Mouse (Mus musculus) kidney, embryonic 15.5 days (tissue): ENCODE measurements around the gene Pou6f2. TPM values are rescaled to one million over a fixed set of nuclear protein-coding genes. Genes with fewer than 3 reads are reported as not detected.

ENCODE experiments used
- ATAC-seq: fragments of 200-750 bp; cut with Nextera tagmentation; replicated peaks from 2 replicates; pipeline ENCODE4 v1.8.0; 2017; ENCODE audit warnings: moderate TSS enrichment; ENCODE audit not compliant: low FRiP score
- H3K27ac ChIP-seq: fragments of 300-500 bp; sonication (generic); 2 replicates; pipeline ENCODE4 v1.5.1; 2015; ENCODE audit warnings: mild to moderate bottlenecking, inconsistent platforms
- H3K27me3 ChIP-seq: fragments of 300-500 bp; sonication (generic); 2 replicates; pipeline ENCODE4 v1.6.1; 2015; ENCODE audit warnings: inconsistent platforms
- H3K36me3 ChIP-seq: fragments of 300-500 bp; sonication (generic); 2 replicates; pipeline ENCODE4 v1.6.1; 2015; ENCODE audit warnings: inconsistent platforms
- H3K4me1 ChIP-seq: fragments of 300-500 bp; sonication (generic); 2 replicates; pipeline ENCODE4 v1.6.1; 2015; ENCODE audit warnings: inconsistent platforms
- H3K4me2 ChIP-seq: fragments of 300-500 bp; sonication (generic); 2 replicates; pipeline ENCODE4 v1.6.1; 2015; ENCODE audit warnings: moderate library complexity, mild to moderate bottlenecking, inconsistent platforms
- H3K4me3 ChIP-seq: fragments of 300-500 bp; sonication (generic); replicated peaks from 2 replicates; pipeline ENCODE4 v1.5.1; 2015; ENCODE audit warnings: mild to moderate bottlenecking, inconsistent platforms
- H3K9ac ChIP-seq: fragments of 300-500 bp; sonication (generic); 2 replicates; pipeline ENCODE4 v1.6.1; 2015; ENCODE audit warnings: mild to moderate bottlenecking, inconsistent platforms
- H3K9me3 ChIP-seq: fragments of 300-500 bp; sonication (generic); replicated peaks from 2 replicates; pipeline ENCODE4 v1.6.1; 2016; ENCODE audit warnings: inconsistent platforms
- WGBS: fragments of 180-500 bp; shearing (Covaris S2); methylation state at CpG from one replicate; pipeline ENCODE4 v1.1.7; 2015; ENCODE audit warnings: mixed read lengths; 5-methylcytosine and 5-hydroxymethylcytosine counted together
- polyA plus RNA-seq: library from polyadenylated mRNA; unstranded; fragments of >200 nt; fragmentation: Nextera tagmentation; extraction: Ambion mirVana; gene quantifications from 2 replicates; pipeline ENCODE4 v1.2.1, GENCODE M21; 2015

Gene Pou6f2
- polyA plus RNA-seq, 1 experiment from 2014 or later: not detected

GRCm38 (mm10) chr13:18128053-18128452, 269.4 kb downstream of the Pou6f2 start:
- no peak overlapping the region for H3K4me3 ChIP-seq
- H3K4me2 ChIP-seq: no peak overlapping the region
- WGBS: 62% methylated on average over 3 of the region's 4 CpGs
- H3K36me3 ChIP-seq: no peaks in the 10 kb centered on the region
- no peak overlapping the region for H3K27ac ChIP-seq
- H3K9me3 ChIP-seq: no peaks in the 10 kb centered on the region
- no peak for ATAC-seq
- H3K4me1 ChIP-seq: peaks cover 8% of the 10 kb centered on the region
- H3K27me3 ChIP-seq: no peaks in the 10 kb centered on the region
- no peak overlapping the region for H3K9ac ChIP-seq

- Histone ChIP-seq H3K4me2 (no peak overlapping the region), H3K4me3 (no peak overlapping the region), H3K4me1 (peaks cover 8% of the 10 kb centered on the region), H3K9me3 (no peaks in the 10 kb centered on the region), H3K27me3 (no peaks in the 10 kb centered on the region), H3K36me3 (no peaks in the 10 kb centered on the region), H3K27ac (no peak overlapping the region), H3K9ac (no peak overlapping the region)
- ATAC-seq: no peak
- WGBS: 80% methylated on average over 2 of the region's 2 CpGs
Measured at GRCm38 (mm10) chr13:18126111-18126510, 271.4 kb downstream of the Pou6f2 start.

GRCm38 (mm10) chr13:18125226-18126000, 272.1 kb downstream of the Pou6f2 start:
- no peaks in the 10 kb centered on the region for H3K36me3 ChIP-seq
- H3K9ac ChIP-seq: no peak overlapping the region
- no peak overlapping the region for H3K4me2 ChIP-seq
- WGBS: 43% methylated on average over 15 of the region's 15 CpGs
- no peaks in the 10 kb centered on the region for H3K27me3 ChIP-seq
- no peak overlapping the region for H3K4me3 ChIP-seq
- peaks cover 8% of the 10 kb centered on the region for H3K4me1 ChIP-seq
- H3K27ac ChIP-seq: no peak overlapping the region
- H3K9me3 ChIP-seq: no peaks in the 10 kb centered on the region
- ATAC-seq: 0 out of 2 replicates have a peak, but pooled peaks have one; percentile 18

GRCm38 (mm10) chr13:18124368-18124767, 273.1 kb downstream of the Pou6f2 start:
- Histone ChIP-seq H3K27ac (no peak overlapping the region), H3K36me3 (no peaks in the 10 kb centered on the region), H3K9ac (no peak overlapping the region), H3K9me3 (no peaks in the 10 kb centered on the region), H3K4me3 (peak overlapping the region; percentile 16; the same call in 1 of the 2 replicates), H3K27me3 (no peaks in the 10 kb centered on the region), H3K4me2 (peak overlapping the region; percentile 48), H3K4me1 (peaks cover 8% of the 10 kb centered on the region)
- WGBS: 25% methylated on average over 13 of the region's 13 CpGs
- peak; percentile 85; the same call in 1 of the 2 replicates for ATAC-seq

- ATAC-seq: no peak
- Histone ChIP-seq H3K4me1 (peaks cover 5% of the 10 kb centered on the region), H3K4me2 (no peak overlapping the region), H3K9ac (no peak overlapping the region), H3K27me3 (no peaks in the 10 kb centered on the region), H3K9me3 (no peaks in the 10 kb centered on the region), H3K36me3 (no peaks in the 10 kb centered on the region), H3K27ac (no peak overlapping the region), H3K4me3 (no peak overlapping the region)
- WGBS: 90% methylated on average over 2 of the region's 2 CpGs
Measured at GRCm38 (mm10) chr13:18120406-18120805, 277.1 kb downstream of the Pou6f2 start.

- Histone ChIP-seq H3K4me2 (no peak overlapping the region), H3K9ac (no peak overlapping the region)
- ATAC-seq: no peak
Measured at GRCm38 (mm10) chr13:18081443-18082119, 315.9 kb downstream of the Pou6f2 start.

More at GRCm38 (mm10) chr13:18081443-18082119, 315.9 kb downstream of the Pou6f2 start:
- Histone ChIP-seq H3K4me1 (no peaks in the 10 kb centered on the region), H3K9me3 (no peaks in the 10 kb centered on the region), H3K27me3 (no peaks in the 10 kb centered on the region), H3K27ac (no peak overlapping the region), H3K4me3 (no peak overlapping the region), H3K36me3 (no peaks in the 10 kb centered on the region)
- WGBS: 57% methylated on average over 10 of the region's 10 CpGs
